Mouse (Mus musculus): ENCODE data around the gene Bckdk. TPM values are rescaled to one million over a fixed set of nuclear protein-coding genes. Genes with fewer than 3 reads are reported as not detected.
"Not testable (repeated sequence)": the region's sequence is repeated elsewhere in the genome, so short reads cannot be mapped to it uniquely, and the experiment has no call there.

Gene Bckdk
- polyA plus RNA-seq, 1 experiment, result 94.7 TPM

DNA sequence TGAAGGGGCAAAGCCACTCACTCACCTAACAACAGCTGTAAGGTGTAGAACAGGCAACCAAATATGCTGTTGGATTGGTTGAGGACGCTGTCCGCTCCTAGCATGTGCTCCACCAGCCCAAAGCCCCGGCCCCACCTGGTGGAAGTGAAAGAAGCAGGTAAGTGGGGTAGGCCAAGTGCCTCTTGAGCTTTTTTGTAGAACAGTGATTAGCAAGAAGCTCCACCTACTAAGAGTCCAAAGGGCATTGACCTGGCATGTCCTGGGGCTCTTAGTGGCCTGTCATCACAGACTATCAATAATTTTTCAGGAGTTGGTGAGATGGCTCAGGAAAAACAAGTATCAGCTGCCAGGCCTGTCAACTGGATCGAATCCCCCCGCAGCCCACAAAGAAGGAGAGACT lies 9.4 kb upstream of the Bckdk start:
- H3K4me1 ChIP-seq (ENCODE audit: control insufficient read depth, insufficient read depth, low read length), result no peaks in the 10 kb centered on the region; the same call in 1 of the 2 replicates
- 62% methylated on average over 5 of the region's 5 CpGs for WGBS
- no peak overlapping the region for H3K4me3 ChIP-seq (replicated peaks; ENCODE audit: extremely low read depth, low read depth, low read length)
- DNase-seq, result peak; percentile 18
- no peak for TF ChIP-seq CTCF (IDR thresholded peaks at IDR 0.05; ENCODE audit: insufficient read depth, low read length)
- TF ChIP-seq POLR2A (IDR thresholded peaks at IDR 0.05; ENCODE audit: borderline replicate concordance, extremely low read depth, low read depth, low read length), result no peak

DNA sequence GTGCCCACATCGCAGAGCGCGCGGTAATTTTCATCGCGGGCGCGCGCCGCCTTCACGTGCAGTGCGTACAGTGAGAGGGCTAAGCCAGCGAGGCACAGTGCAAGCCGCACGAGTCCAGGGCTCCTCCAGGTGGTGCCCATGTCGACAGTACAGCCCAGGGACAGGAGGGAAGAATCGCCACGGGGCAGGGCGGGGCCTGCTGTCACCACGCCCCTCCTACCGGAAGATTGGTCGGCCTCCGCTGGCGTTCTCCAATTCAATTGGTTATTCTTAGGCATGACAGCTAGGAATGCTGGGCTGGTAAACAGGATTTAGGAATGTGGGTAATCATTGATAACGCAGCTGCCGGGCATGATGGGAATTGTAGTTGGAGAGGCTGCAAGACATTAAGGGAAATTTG lies 8.4 kb upstream of the Bckdk start, which contains the start of the genes Gm21974 and Vkorc1:
Gene Gm21974, minus strand, starts transcription at position 13 of the 400 bp plus-strand sequence.
Gene Vkorc1, minus strand, starts transcription at position 176 of the 400 bp plus-strand sequence.
- Histone ChIP-seq H3K4me1 (ENCODE audit: control insufficient read depth, insufficient read depth, low read length) (no peaks in the 10 kb centered on the region; the same call in 1 of the 2 replicates), H3K4me3 (replicated peaks; ENCODE audit: extremely low read depth, low read depth, low read length) (peak within 1 kb of the TSS; percentile 78)
- DNase-seq, result peak; percentile 92
- WGBS, result under 1% methylated on average over 26 of the region's 26 CpGs
- peak; percentile 29; the same call in 1 of the 2 replicates for TF ChIP-seq CTCF (IDR thresholded peaks at IDR 0.05; ENCODE audit: insufficient read depth, low read length)
- TF ChIP-seq POLR2A (IDR thresholded peaks at IDR 0.05; ENCODE audit: borderline replicate concordance, extremely low read depth, low read depth, low read length), result peak; percentile 73; the same call in 1 of the 2 replicates

DNA sequence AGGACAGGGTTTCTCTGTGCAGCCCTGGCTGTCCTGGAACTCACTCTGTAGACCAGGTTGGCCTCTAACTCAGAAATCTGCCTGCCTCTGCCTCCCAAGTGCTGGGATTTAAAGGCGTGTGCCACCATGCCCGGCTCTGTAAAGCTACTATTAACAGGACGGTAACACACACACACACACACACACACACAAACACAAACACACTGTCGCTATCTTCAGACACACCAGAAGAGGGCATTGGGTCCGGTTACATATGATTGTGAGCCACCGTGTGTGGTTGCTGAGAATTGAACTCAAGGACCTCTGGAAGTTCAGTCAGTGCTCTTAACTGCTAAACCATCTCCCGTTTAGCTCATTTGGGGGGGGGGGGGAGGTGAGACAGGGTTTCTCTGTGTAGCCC lies 8.0 kb upstream of the Bckdk start:
- H3K4me3 ChIP-seq (replicated peaks; ENCODE audit: extremely low read depth, low read depth, low read length); H3K4me1 ChIP-seq (ENCODE audit: control insufficient read depth, insufficient read depth, low read length); DNase-seq: not testable (repeated sequence)
- 62% methylated on average over 7 of the region's 7 CpGs for WGBS

DNA sequence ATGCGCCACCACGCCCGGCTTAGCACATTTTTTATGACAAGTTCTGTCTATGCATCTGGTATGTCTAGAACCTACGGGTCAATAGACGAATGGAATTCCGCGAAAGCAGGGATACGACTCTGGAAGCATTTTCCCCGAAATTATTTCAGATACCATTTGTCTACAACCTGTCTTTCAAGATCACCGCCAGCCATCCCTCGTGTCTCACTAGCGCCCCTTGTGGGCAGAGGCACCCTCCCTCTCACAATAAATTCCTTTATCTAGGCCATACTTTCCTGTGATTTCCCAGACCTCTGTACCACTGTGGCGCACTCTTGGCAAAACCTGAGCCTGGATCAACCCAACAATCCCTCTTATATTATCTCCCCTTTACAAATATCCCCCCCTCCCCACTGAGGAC lies 7.5 kb upstream of the Bckdk start:
- peak; percentile 64 for DNase-seq
- WGBS, result 56% methylated on average over 13 of the region's 13 CpGs
- Histone ChIP-seq H3K4me3 (replicated peaks; ENCODE audit: extremely low read depth, low read depth, low read length) (no peak overlapping the region), H3K4me1 (ENCODE audit: control insufficient read depth, insufficient read depth, low read length) (no peaks in the 10 kb centered on the region; the same call in 1 of the 2 replicates)
- TF ChIP-seq POLR2A (IDR thresholded peaks at IDR 0.05; ENCODE audit: borderline replicate concordance, extremely low read depth, low read depth, low read length) (no peak), CTCF (IDR thresholded peaks at IDR 0.05; ENCODE audit: insufficient read depth, low read length) (peak; percentile 80)

DNA sequence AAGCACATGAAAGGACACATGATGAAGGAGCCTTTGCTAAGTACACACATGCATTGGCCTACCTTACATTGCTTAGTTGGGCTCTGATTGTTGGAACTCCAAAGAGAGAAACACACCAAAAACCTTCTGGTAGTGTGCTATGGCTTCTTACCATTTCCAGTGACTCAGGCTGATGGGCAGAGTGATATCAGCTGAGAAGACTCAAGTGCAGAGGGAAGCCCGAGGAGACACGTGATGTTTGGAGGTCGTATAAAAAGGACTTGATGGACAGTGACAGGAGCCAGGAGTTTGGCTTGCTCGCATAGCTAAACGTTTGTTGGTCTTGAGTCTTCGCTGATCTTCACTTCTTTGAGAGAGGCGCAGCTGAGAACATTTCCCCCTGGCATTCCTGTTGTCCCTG lies 6.3 kb upstream of the Bckdk start:
- TF ChIP-seq CTCF (IDR thresholded peaks at IDR 0.05; ENCODE audit: insufficient read depth, low read length), result no peak
- TF ChIP-seq POLR2A (IDR thresholded peaks at IDR 0.05; ENCODE audit: borderline replicate concordance, extremely low read depth, low read depth, low read length), result no peak
- Histone ChIP-seq H3K4me3 (replicated peaks; ENCODE audit: extremely low read depth, low read depth, low read length) (no peak overlapping the region), H3K4me1 (ENCODE audit: control insufficient read depth, insufficient read depth, low read length) (no peaks in the 10 kb centered on the region; the same call in 1 of the 2 replicates)
- 87% methylated on average over 7 of the region's 7 CpGs for WGBS
- DNase-seq, result no peak

DNA sequence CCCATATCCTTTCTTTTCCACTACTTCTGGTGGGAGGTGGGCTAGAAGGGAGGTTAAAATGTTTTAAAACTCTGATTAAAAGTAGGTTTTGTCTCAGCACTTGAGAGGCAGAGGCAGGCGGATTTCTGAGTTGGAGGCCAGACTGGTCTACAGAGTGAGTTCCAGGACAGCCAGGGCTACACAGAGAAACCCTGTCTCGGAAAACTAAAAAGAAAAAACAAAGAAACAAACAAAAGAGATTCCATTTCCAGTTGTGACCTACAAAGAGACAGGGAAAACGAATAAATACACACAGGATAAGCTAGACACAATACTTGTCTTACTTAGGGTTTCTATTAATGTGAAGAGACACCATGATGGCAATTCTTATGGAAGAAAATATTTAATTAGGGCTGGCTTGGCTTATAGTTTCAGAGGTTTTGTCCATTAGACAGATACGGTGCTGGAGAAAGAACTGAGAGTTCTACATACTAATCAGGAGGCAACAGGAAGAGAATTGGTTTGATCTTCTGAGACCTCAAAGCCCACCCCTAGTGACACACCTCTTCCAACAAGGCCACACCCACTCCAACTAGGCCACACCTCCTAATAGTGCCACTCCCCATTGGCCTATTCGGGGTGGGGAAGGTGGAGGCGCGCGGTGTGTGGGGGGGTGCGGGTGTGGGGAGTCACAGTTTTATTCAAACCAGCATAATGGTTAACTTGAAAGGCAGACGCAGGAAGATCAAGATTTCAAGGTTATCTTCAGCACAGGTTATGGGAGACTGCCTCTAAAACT lies 5.5 kb upstream of the Bckdk start:
- Histone ChIP-seq H3K4me1 (ENCODE audit: control insufficient read depth, insufficient read depth, low read length) (no peaks in the 10 kb centered on the region; the same call in 1 of the 2 replicates), H3K4me3 (replicated peaks; ENCODE audit: extremely low read depth, low read depth, low read length) (no peak overlapping the region)
- TF ChIP-seq POLR2A (IDR thresholded peaks at IDR 0.05; ENCODE audit: borderline replicate concordance, extremely low read depth, low read depth, low read length) (no peak), CTCF (IDR thresholded peaks at IDR 0.05; ENCODE audit: insufficient read depth, low read length) (no peak)
- WGBS, result 40% methylated on average over 10 of the region's 10 CpGs
- no peak for DNase-seq

DNA sequence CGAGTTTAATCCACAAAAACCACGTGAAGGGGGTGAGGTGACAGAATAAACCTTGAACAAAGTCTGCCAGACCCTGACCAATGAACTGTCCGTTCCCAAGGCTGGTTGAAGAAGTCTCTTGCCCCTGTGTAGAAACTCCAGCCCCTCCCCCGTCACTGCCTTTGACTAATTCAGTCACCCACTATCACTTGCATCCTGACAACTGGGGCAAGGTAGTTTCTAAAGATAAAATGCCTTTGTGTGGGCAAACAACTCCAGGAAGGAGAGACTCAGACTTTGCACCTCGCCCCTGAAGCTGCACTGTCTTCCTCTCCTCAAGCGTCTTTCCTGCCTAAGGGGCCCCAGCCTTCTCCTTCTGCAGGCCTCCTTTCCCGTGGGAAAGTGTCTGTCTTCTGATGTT lies 3.9 kb upstream of the Bckdk start:
- TF ChIP-seq CTCF (IDR thresholded peaks at IDR 0.05; ENCODE audit: insufficient read depth, low read length), result no peak
- TF ChIP-seq POLR2A (IDR thresholded peaks at IDR 0.05; ENCODE audit: borderline replicate concordance, extremely low read depth, low read depth, low read length), result no peak
- no peak overlapping the region for H3K4me3 ChIP-seq (replicated peaks; ENCODE audit: extremely low read depth, low read depth, low read length)
- WGBS, result 31% methylated on average over 7 of the region's 7 CpGs
- DNase-seq, result no peak
- H3K4me1 ChIP-seq (ENCODE audit: control insufficient read depth, insufficient read depth, low read length), result peaks cover 3% of the 10 kb centered on the region

DNA sequence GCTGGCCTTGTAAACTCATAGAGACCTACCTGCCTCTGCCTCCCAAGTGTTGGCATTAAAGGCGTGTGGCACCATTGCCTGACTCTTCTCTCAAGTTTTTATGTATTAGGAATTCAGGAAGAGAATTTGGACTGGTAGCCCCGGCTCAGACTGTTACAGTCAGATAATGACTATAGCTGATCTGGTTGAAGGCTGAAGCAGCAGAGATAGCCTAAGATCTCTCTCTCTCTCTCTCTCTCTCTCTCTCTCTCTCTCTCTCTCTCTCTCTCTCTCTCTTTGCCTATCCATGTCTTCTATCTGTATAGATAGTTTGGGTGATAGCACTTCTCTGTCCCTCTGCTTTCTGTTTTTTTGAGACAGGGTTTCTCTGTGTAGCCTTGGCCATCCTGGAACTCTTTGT lies 2.1 kb upstream of the Bckdk start:
- 79% methylated on average over 2 of the region's 2 CpGs for WGBS
- TF ChIP-seq POLR2A (IDR thresholded peaks at IDR 0.05; ENCODE audit: borderline replicate concordance, extremely low read depth, low read depth, low read length), result no peak
- no peak for TF ChIP-seq CTCF (IDR thresholded peaks at IDR 0.05; ENCODE audit: insufficient read depth, low read length)
- H3K4me3 ChIP-seq (replicated peaks; ENCODE audit: extremely low read depth, low read depth, low read length), result no peak overlapping the region
- DNase-seq, result no peak
- peaks cover 3% of the 10 kb centered on the region; the same call in 1 of the 2 replicates for H3K4me1 ChIP-seq (ENCODE audit: control insufficient read depth, insufficient read depth, low read length)

DNA sequence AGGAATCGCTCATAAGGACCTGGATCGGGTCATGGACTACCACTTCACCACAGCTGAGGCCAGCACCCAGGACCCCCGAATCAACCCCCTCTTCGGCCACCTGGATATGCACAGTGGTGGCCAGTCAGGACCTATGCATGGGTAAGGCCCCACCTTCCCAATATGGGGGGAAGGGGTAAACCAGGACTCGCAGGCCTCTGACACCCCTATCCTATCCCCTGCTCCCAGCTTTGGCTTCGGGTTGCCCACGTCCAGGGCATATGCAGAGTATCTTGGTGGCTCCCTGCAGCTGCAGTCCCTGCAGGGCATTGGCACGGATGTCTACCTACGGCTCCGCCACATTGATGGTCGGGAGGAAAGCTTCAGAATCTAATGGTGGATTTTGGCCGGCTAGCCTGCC lies 4.1 kb downstream of the Bckdk start:
- no peak for TF ChIP-seq CTCF (IDR thresholded peaks at IDR 0.05; ENCODE audit: insufficient read depth, low read length)
- WGBS, result 94% methylated on average over 12 of the region's 12 CpGs
- H3K4me1 ChIP-seq (ENCODE audit: control insufficient read depth, insufficient read depth, low read length), result peaks cover 3% of the 10 kb centered on the region; the same call in 1 of the 2 replicates
- DNase-seq, result no peak
- H3K4me3 ChIP-seq (replicated peaks; ENCODE audit: extremely low read depth, low read depth, low read length), result no peak overlapping the region

DNA sequence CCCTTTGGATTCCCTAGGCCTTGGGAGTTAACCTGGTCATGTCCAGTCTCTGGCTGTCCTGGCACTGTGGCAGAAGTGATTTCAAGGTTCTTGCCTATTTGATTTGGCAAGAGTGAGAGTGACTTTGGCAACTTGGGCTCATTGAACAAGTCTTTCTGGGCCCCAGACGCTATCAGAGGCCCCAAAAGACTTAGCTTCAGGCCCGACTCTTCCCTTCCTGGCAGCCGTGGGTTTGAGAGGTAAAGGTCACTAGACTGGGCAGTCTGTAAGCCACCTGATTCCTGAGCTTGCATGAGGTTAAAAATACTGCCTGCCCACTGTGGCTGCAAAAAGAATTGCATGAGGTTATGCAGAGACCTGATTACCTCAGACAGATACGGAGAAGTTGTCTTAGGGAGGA lies 4.8 kb downstream of the Bckdk start:
- Histone ChIP-seq H3K4me1 (ENCODE audit: control insufficient read depth, insufficient read depth, low read length) (peaks cover 3% of the 10 kb centered on the region; the same call in 1 of the 2 replicates), H3K4me3 (replicated peaks; ENCODE audit: extremely low read depth, low read depth, low read length) (no peak overlapping the region)
- WGBS, result 81% methylated on average over 4 of the region's 4 CpGs
- TF ChIP-seq CTCF (IDR thresholded peaks at IDR 0.05; ENCODE audit: insufficient read depth, low read length) (no peak), POLR2A (IDR thresholded peaks at IDR 0.05; ENCODE audit: borderline replicate concordance, extremely low read depth, low read depth, low read length) (no peak)
- no peak for DNase-seq
